Mouse (Mus musculus) ovary, postnatal 14 days (tissue): Measurements from ENCODE around the gene Cct5.

Source experiments
- DNase-seq: peaks from one replicate; pipeline ENCODE4 v3.0.0; 2022; ENCODE audit warnings: low spot score

The Cct5 gene

GRCm38 (mm10) chr15:31563577-31564546, 37.7 kb downstream of the Cct5 start:
- DNase-seq = no peak

GRCm38 (mm10) chr15:31562847-31563246, 38.8 kb downstream of the Cct5 start:
- DNase-seq = no peak

DNA sequence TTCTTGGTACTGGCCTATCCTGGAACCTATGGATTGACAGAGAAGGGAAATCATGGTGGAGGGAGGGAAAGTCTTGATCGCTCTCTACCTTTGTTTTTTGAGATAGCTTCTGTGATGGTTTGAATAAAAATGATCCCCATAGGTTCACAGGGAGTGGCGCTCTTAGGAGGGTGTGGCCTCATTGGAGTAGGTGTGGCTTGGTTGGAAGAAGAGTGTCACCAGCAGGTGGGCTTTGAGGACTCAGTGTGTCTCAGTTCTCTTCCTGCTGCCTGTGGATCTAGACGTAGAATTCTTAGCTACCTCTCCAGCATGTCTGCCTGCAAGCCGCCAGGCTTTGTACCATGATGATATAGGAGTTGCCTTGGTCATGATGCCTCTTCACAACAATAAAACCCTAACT, 39.6 kb downstream of the Cct5 start:
- DNase-seq = no peak

GRCm38 (mm10) chr15:31561390-31561789, 40.2 kb downstream of the Cct5 start:
- no peak for DNase-seq

- DNase-seq = no peak
These were observed 46.7 kb downstream of the Cct5 start for GRCm38 (mm10) chr15:31554855-31555254.

- DNase-seq = no peak
These were observed 51.2 kb downstream of the Cct5 start for GRCm38 (mm10) chr15:31550381-31550780.

DNA sequence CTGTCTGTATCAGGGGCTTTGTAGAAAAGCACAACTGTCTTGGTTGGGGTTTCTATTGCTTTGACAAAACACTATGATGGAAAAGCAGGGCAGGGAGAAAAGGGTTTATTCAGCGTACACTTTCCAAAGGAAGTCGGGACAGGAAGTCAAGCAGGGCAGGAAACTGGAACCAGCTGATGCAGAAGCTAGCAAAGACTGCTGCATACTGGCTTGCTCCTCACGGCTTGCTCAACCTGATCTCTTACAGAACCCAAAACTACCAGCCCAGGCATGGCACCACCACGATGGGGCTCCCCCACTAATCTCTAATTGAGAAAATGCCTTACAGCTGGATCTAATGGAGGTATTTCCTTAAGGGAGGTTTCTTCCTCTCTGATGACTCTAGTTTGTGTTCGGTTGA, 54.2 kb downstream of the Cct5 start:
- no peak for DNase-seq

DNA sequence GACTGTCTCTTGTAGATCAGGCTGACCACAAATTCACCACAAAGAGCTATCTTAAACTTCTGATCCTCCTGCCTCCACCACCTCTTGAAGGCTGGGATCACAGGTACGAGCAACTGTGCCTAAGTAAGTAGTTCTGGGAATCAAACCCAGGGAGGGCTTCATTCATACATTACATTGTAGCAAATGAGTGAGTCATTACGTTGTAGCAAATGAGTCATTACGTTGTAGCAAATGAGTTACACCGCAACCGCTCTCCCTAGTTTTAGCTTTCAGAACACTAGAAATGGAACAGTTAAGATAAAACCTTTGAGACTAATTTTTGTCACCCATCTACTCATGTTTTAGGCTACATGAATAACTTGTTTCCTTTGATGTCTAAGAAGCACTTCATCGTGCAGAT, 55.3 kb downstream of the Cct5 start:
- no peak for DNase-seq

DNA sequence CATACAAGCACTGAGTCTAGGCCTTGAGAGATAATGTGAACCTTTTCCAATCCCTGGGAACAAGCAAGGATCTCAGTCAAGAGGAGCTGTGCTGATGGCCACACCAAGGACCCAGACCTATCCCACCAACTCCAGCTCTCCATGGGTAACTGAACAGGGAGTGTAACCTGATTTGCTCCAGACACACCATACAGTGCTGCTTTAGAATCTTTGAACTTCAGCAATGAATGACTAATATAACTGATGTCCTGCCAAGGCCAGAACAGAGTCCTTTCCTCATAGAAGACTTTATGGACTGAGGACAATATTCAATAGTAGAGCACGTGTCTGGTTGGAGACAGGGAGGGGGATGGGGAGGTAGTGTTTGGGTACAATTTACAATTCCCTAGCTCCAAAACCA, 56.5 kb downstream of the Cct5 start:
- DNase-seq = no peak

DNA sequence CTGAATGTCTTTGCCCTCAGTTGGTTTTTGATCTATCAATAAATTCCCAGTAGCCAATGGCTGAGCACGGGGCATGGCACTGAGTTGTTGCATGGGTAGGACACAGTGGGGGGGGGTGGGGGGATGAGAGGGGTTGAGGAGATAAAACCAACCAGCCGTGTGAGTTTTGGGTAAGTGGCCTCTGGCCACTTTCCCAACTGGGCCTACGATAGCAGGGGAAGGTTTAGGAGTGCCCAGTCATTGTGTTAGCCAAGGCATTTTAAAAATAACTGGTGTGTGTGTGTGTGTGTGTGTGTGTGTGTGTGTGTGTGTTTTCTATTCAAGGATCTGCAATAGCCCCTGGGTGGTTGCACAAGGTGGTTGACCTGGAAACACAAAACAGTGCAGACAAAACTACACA, 58.4 kb downstream of the Cct5 start:
- no peak for DNase-seq

DNA sequence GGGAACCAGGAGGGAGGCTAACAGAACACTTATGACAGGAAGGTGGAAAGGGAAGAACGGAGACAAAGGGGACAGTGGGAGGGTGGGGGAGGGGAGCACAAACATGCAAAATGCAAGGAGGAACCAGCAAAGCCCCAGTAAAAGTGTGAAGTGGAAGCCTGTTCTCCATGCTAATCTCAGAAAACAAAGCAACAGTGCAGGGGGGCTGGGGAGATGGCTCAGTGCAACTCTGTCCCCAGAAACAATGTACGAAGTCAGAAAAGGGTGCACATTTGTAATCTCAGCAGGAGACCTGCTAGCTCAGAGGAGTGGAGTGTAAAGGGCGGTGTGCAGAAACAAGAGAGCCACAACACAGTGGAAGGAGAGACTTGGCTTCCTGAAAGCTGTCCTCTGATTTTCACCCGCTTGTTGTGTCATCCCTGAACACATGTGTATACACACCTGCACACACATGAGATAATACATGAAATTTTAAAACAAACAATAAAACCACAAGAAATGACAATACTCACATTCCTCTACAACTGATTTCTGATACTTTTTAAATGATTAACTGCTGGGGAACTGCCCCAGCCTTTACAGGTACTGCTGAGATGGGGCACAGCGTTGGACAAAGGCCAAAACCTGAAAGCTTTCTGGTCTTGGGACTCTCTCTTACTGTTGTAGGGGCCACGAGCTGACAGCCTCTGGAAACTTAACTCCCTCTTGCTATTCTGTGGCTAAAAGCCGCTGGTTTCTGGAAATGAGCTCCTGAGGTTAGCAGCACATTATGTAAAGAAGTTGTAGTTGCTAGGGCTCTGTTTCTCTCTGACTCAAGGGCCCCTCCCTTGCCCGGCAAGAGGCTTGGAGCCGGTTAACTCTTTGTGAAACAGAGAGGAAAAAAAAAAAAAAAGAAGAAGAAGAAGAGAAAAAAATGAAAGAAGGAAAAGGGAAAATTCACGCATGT, 59.3 kb downstream of the Cct5 start:
- no peak for DNase-seq
